Mouse (Mus musculus) heart, embryonic 10.5 days (tissue): ENCODE data around the gene Fam163a. TPM values are rescaled to one million over a fixed set of nuclear protein-coding genes. Genes with fewer than 3 reads are reported as not detected.

Experiments used
- DNase-seq: peaks from one replicate; pipeline ENCODE4 v3.0.0-alpha.2; 2017; ENCODE audit warnings: low spot score
- H3K27ac ChIP-seq: fragments of 300-500 bp; sonication (generic); 2 replicates; pipeline ENCODE4 v1.5.1; 2016; ENCODE audit warnings: mild to moderate bottlenecking
- H3K27me3 ChIP-seq: fragments of 300-500 bp; sonication (generic); 2 replicates; pipeline ENCODE4 v1.6.1; 2016; ENCODE audit warnings: mild to moderate bottlenecking; ENCODE audit not compliant: poor library complexity, insufficient read depth, severe bottlenecking
- H3K36me3 ChIP-seq: fragments of 300-500 bp; sonication (generic); 2 replicates; pipeline ENCODE4 v1.6.1; 2016; ENCODE audit warnings: mild to moderate bottlenecking, moderate library complexity
- H3K4me1 ChIP-seq: fragments of 300-500 bp; sonication (generic); 2 replicates; pipeline ENCODE4 v1.6.1; 2016; ENCODE audit warnings: mild to moderate bottlenecking
- H3K4me3 ChIP-seq: fragments of 300-500 bp; sonication (generic); 2 replicates; pipeline ENCODE4 v1.5.1; 2016; ENCODE audit warnings: mild to moderate bottlenecking, moderate library complexity
- H3K9me3 ChIP-seq: fragments of 300-500 bp; sonication (generic); 2 replicates; pipeline ENCODE4 v1.6.1; 2016; ENCODE audit warnings: mild to moderate bottlenecking, moderate library complexity
- WGBS: fragments of 180-500 bp; shearing (Covaris S2); methylation state at CpG from one replicate; pipeline ENCODE4 v1.1.7; 2016; 5-methylcytosine and 5-hydroxymethylcytosine counted together
- polyA plus RNA-seq: library from polyadenylated mRNA; unstranded; fragments of >200 nt; fragmentation: Nextera tagmentation; extraction: Ambion mirVana; gene quantifications from 2 replicates; pipeline ENCODE4 v1.2.1, GENCODE M21; 2016

Fam163a gene
- polyA plus RNA-seq, 1 experiment from 2014 or later: 1.1 TPM

DNA sequence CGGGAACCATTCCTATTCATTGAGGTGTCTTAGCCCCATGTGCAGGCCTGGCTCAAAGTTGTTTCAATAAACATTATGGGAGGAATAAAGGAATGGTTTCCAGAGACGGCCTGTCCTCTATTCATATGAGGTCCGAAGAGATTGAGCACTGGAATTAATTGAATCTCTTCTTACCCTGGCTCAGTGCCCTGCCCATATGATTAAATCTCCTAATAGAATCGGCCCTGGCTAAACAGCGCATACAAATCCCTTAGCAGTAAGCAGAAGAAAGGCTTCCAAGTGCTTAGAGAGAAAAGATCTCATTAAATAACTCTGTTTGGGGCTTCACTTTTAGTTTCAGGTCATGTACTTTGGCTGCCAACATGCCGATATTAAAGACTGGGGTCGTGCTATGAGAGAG is 12.0 kb downstream of the Fam163a start:
- no peaks in the 10 kb centered on the region for H3K9me3 ChIP-seq
- WGBS: 84% methylated on average over 7 of the region's 7 CpGs
- H3K4me1 ChIP-seq: peaks cover 11% of the 10 kb centered on the region; the same call in 1 of the 2 replicates
- 0 out of 2 replicates have a peak, but pooled peaks cover 6% of the 10 kb centered on the region for H3K27me3 ChIP-seq
- H3K4me3 ChIP-seq: no peak overlapping the region
- H3K36me3 ChIP-seq: no peaks in the 10 kb centered on the region
- H3K27ac ChIP-seq: no peak overlapping the region
- no peak for DNase-seq

DNA sequence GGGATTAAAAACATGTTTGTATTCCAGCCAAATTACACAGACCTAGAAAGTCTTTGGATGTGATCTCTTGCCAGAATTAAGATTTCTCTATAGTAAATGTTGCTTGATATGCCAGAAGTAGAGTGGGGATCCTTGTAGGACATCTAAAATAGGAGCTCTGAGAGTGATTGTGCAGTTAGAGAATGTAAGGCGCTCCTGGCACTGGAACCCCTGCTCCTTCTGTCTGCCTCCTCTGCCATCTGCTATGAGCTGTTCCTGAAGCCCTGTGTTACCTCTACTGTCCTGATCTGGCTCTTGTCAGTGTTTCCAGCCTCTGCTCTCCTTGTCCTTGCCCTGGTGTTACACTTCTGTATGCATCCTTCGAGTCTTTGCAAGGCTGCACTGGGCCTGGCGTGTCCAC is 18.2 kb downstream of the Fam163a start:
- no peaks in the 10 kb centered on the region for H3K9me3 ChIP-seq
- WGBS: 90% methylated on average over 3 of the region's 3 CpGs
- no peak overlapping the region for H3K4me3 ChIP-seq
- DNase-seq: no peak
- no peaks in the 10 kb centered on the region for H3K27me3 ChIP-seq
- H3K27ac ChIP-seq: no peak overlapping the region
- H3K36me3 ChIP-seq: no peaks in the 10 kb centered on the region
- H3K4me1 ChIP-seq: peaks cover 38% of the 10 kb centered on the region

DNA sequence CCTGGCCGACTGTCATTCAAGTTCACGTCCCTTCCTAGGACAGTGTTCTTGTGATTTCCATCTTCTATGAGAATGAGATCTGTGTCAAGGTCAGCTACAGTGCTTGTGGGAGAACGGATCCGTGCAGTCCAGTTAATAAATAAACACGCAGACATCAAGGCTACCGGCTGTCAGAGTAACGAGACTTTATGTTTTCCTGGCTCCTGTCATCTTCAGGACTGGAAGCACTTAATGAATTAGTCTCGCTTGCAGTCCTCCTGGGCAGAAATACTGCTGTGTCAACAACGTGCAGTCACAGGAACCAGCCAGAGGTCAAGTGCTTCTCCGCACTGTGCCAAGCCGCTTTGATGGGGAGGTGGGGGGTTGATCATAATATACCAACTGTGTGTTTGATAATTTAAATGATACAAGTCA is 20.7 kb downstream of the Fam163a start:
- Histone ChIP-seq H3K4me3 (peak overlapping the region; percentile 19; the same call in 1 of the 2 replicates), H3K36me3 (no peaks in the 10 kb centered on the region), H3K27me3 (no peaks in the 10 kb centered on the region), H3K4me1 (peaks cover 54% of the 10 kb centered on the region), H3K9me3 (no peaks in the 10 kb centered on the region), H3K27ac (peak overlapping the region; percentile 63; the same call in 1 of the 2 replicates)
- 24% methylated on average over 11 of the region's 11 CpGs for WGBS
- DNase-seq: no peak

DNA sequence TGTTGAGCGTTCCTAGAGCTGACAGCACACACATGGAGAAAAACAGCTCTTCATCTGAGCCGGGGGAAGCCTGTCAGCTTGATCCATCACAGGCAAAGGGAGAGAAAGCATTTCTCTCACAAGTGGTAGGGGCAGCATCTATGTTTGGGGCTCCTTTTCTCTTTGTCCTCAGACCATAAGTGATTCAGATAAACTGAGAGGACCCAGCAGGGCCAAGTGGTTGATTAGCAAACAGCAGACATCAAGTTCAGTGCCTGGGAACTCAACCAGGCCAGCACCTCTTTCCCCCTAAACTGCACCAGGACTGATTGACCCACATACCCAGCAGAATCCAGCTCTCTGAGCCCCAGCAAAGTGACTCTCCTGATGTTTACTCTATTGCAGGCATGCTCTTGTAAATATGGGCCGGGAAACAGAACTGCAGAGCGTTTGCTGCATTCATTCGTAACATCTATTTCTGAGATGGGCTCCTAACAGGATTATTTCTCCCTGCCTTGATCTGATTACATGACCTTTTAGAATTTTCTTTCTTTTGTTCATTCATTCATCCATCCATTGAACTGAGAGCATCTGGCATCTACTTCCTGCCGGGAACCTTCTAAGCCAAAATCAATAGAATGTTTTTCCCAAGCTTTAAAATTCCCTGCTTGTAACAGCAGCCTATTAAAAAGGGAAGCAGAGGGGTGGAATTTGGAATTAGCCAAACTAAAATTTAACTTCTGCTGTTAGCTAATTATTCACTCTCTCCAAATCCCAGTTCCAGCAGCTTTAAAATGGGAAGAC is 21.5 kb downstream of the Fam163a start:
- H3K36me3 ChIP-seq: no peaks in the 10 kb centered on the region
- peak overlapping the region; percentile 63; the same call in 1 of the 2 replicates for H3K27ac ChIP-seq
- H3K27me3 ChIP-seq: no peaks in the 10 kb centered on the region
- no peak for DNase-seq
- H3K4me1 ChIP-seq: peaks cover 49% of the 10 kb centered on the region
- H3K9me3 ChIP-seq: no peaks in the 10 kb centered on the region
- 48% methylated on average over 6 of the region's 6 CpGs for WGBS
- no peak overlapping the region for H3K4me3 ChIP-seq

DNA sequence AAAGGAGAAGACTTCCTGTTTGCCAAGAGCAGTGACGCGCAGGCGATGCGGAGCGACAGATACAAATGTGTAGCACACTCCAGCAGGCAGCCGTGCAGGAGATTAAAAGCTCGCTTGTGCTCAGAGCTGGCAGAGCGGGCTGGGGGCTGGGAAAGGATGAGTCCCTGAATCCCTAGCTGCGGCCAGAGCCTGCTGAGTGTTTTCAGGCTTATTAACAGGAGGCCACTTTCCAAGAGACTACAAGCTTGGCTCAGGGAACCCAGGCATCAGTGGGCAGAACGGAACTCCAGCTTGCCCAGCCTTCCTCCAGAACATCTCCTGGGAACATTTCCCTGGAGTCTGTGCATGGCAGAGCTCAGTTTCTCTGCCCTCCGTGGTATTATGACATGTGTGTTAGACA is 25.0 kb downstream of the Fam163a start:
- Histone ChIP-seq H3K27ac (peak overlapping the region; percentile 65), H3K4me1 (peaks cover 46% of the 10 kb centered on the region), H3K4me3 (no peak overlapping the region), H3K27me3 (no peaks in the 10 kb centered on the region), H3K9me3 (no peaks in the 10 kb centered on the region), H3K36me3 (no peaks in the 10 kb centered on the region)
- no peak for DNase-seq
- 22% methylated on average over 11 of the region's 11 CpGs for WGBS

DNA sequence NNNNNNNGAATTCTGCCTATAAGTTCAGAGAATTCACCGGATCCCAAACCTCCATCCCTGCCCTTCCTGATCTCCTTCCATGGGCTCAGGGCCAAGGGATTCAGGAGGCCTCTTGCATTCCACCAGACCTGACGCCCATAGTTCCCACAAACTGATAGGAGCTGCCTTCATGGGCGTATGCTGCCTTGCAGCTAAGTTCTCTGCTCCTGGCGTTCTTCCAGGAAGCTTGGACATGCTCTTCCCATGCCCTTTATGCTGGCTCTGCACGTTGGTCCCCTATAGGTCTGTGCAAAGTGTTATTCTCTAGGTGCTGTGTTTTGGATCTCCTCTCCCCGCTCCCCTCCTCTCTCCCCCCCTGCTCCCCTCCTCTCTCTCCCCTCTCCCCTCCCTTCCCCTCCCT is 36.1 kb downstream of the Fam163a start:
- 43% methylated on average over 6 of the region's 6 CpGs for WGBS
- Histone ChIP-seq H3K27ac (0 out of 2 replicates have a peak overlapping the region, but pooled peaks have one; percentile 32), H3K36me3 (no peaks in the 10 kb centered on the region), H3K27me3 (no peaks in the 10 kb centered on the region), H3K4me3 (no peak overlapping the region), H3K4me1 (peaks cover 19% of the 10 kb centered on the region), H3K9me3 (0 out of 2 replicates have a peak, but pooled peaks cover 4% of the 10 kb centered on the region)
- DNase-seq: no peak

DNA sequence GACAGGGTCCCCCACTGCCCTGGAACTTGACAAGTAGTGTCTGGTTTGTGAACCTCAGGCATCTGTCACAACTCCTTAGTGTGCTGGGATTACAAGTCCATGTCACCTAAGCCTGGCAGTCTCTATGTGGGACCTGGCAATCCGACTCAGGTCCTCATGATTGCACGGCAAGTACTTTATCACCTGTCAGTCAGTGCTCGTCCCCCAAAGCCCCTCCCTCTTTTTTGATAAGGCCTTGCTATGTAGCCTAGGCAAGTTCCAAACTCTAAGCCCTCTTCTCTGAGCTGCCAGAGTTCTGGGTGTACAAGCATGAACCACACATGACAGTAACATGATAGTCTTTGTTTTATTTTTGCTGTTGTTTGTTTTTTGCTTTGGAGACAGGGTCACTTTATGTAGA is 88.1 kb downstream of the Fam163a start:
- no peak for DNase-seq
- no peaks in the 10 kb centered on the region for H3K9me3 ChIP-seq
- WGBS: 17% methylated on average over 3 of the region's 3 CpGs
- no peaks in the 10 kb centered on the region for H3K36me3 ChIP-seq
- H3K4me3 ChIP-seq: no peak overlapping the region
- H3K4me1 ChIP-seq: peaks cover 21% of the 10 kb centered on the region
- no peaks in the 10 kb centered on the region for H3K27me3 ChIP-seq
- H3K27ac ChIP-seq: no peak overlapping the region

DNA sequence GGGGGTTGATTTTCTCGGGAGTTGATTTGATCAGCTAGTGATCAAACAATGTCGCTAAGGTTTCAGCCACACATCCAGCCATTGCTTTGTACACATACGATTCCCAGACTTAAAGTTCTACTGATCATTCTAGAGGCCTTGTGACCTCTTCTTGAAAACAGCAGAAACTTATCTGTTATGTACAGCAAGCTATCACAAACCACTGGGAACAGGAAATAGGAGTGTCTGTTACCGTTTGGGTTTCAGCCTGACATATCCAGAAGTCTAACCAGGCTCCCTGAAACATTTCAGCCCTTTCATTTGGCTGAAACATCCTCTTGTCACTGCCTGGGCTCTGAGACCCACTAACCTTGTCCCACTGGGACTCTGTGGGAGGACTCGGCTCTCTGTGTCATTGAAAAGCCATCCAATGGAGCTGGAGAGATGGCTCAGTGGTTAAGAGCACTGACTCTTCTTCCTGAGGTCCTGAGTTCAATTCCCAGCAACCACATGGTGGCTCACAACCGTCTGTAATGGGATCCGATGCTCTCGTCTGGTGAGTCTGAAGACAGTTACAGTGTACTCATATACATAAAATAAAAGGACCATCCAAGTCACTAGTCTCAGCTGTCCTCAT is 90.8 kb downstream of the Fam163a start:
- H3K27me3 ChIP-seq: no peaks in the 10 kb centered on the region
- H3K4me3 ChIP-seq: no peak overlapping the region
- no peaks in the 10 kb centered on the region for H3K9me3 ChIP-seq
- 62% methylated on average over 8 of the region's 8 CpGs for WGBS
- no peaks in the 10 kb centered on the region for H3K36me3 ChIP-seq
- DNase-seq: no peak
- peak overlapping the region; percentile 16; the same call in 1 of the 2 replicates for H3K27ac ChIP-seq
- peaks cover 25% of the 10 kb centered on the region for H3K4me1 ChIP-seq

DNA sequence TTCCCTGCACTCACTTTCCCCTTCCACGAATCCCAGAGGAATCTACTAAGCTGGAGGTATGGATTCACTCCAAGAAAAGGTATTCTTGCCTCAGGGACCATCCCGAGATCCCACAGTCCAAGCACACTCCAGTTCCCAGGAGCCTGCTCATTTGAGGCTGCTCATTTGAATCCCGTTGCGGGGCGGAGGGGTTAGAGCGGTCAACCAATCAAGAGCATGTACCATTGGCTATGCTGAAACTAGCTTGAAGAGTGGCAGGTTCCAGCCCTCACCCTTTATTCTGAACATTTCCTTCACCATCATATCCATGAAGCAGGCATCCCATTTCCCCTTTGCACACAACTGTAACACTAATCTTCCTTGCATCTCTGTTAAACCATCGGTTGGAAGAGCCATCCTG is 92.7 kb downstream of the Fam163a start:
- no peaks in the 10 kb centered on the region for H3K27me3 ChIP-seq
- DNase-seq: no peak
- H3K4me3 ChIP-seq: no peak overlapping the region
- 53% methylated on average over 7 of the region's 7 CpGs for WGBS
- no peaks in the 10 kb centered on the region for H3K36me3 ChIP-seq
- no peak overlapping the region for H3K27ac ChIP-seq
- peaks cover 31% of the 10 kb centered on the region for H3K4me1 ChIP-seq
- no peaks in the 10 kb centered on the region for H3K9me3 ChIP-seq

DNA sequence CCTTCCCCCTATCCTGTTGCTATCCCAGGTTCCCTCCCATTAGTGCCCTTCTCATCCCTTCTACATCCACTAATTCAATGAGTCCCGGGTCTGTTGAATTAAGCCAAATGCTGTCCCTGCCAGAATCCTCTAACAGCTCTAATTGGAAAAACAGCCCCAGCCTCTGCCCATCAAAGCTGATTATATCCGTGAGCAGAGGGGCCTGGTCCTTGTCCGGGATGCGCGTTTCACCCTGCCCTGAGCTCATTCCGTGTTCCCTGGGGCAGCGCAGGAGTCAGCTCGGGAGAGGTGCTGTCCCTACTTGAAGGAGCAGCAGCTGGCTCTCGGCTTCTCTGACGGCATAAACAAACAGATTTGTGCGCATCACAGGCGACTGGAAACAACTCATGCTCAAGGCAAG is 93.1 kb downstream of the Fam163a start:
- Histone ChIP-seq H3K4me1 (peaks cover 26% of the 10 kb centered on the region), H3K36me3 (no peaks in the 10 kb centered on the region), H3K27me3 (no peaks in the 10 kb centered on the region), H3K27ac (no peak overlapping the region), H3K9me3 (no peaks in the 10 kb centered on the region), H3K4me3 (0 out of 2 replicates have a peak overlapping the region, but pooled peaks have one; percentile 13)
- 31% methylated on average over 12 of the region's 12 CpGs for WGBS
- DNase-seq: no peak

DNA sequence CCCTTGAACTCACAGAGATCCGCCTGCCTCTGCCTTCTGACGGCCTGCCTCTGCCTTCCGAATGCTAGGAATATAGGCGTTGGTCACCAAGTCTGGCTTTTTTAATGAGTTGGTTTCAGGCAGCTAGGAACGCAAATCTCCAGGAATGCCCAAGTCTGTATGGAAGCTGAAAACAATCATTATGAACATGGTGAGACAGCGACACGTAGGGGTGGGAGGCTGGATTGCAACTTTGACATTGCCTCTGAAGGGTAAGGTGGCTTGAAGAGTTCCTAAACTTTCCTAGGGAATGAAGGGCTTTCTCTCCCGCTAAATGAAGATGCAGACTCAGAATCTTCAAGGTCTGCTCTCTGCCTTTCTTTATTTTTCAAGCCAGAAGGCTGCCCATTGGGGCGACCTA is 93.7 kb downstream of the Fam163a start:
- Histone ChIP-seq H3K4me3 (no peak overlapping the region), H3K36me3 (no peaks in the 10 kb centered on the region), H3K27ac (no peak overlapping the region), H3K9me3 (no peaks in the 10 kb centered on the region), H3K4me1 (peaks cover 22% of the 10 kb centered on the region), H3K27me3 (no peaks in the 10 kb centered on the region)
- no peak for DNase-seq
- 68% methylated on average over 9 of the region's 9 CpGs for WGBS

DNA sequence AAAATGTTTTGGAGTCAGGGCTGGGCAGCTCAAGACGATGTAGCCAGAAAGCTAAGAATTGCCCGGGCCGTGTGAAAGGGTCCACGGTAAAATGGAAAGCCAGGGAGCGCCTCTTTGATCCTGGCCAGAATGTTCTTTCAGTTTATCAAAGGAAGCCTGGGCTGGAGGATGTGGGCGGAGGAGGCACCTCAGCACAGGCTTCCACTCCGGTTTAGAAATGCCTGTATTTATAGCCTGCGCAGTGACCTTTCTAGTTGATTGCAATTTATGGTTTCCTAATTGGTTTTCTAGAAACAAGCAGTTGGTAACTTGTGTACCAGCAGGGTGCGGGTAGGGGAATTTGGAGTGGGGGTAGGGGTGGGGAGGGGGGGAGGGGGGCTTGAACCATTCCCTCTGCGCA is 96.4 kb downstream of the Fam163a start:
- DNase-seq: no peak
- H3K4me1 ChIP-seq: peaks cover 10% of the 10 kb centered on the region; the same call in 1 of the 2 replicates
- no peak overlapping the region for H3K4me3 ChIP-seq
- no peaks in the 10 kb centered on the region for H3K27me3 ChIP-seq
- H3K27ac ChIP-seq: no peak overlapping the region
- H3K9me3 ChIP-seq: no peaks in the 10 kb centered on the region
- WGBS: 50% methylated on average over 10 of the region's 10 CpGs
- no peaks in the 10 kb centered on the region for H3K36me3 ChIP-seq

DNA sequence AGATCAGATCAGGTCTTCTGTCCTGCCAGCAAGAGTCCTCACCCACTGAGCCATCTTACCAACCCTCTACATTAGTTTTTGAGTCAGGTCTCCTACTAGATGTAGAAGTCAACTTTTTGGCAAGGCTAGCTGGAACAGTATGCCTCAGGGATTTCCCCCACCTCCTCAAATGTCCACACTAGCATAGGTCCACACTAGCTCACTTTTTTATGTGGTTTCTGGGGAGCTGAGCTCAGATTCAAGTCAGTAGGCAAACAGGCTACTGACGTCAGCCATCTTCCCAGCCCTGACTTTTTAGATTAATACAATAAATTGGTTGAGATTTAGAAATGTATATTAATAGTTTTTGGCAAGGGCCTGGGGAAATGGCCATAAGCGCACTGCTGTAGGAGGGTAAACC is 97.4 kb downstream of the Fam163a start:
- Histone ChIP-seq H3K4me1 (peaks cover 10% of the 10 kb centered on the region; the same call in 1 of the 2 replicates), H3K27me3 (no peaks in the 10 kb centered on the region), H3K27ac (no peak overlapping the region), H3K4me3 (no peak overlapping the region), H3K9me3 (no peaks in the 10 kb centered on the region), H3K36me3 (no peaks in the 10 kb centered on the region)
- no peak for DNase-seq
- 86% methylated on average over 2 of the region's 2 CpGs for WGBS
